Mouse (Mus musculus): ENCODE measurements around the gene Slc25a26. TPM values are rescaled to one million over a fixed set of nuclear protein-coding genes. Genes with fewer than 3 reads are reported as not detected.

The Slc25a26 gene
- polyA plus RNA-seq, 2 experiments: 1.7 to 2.6 TPM

DNA sequence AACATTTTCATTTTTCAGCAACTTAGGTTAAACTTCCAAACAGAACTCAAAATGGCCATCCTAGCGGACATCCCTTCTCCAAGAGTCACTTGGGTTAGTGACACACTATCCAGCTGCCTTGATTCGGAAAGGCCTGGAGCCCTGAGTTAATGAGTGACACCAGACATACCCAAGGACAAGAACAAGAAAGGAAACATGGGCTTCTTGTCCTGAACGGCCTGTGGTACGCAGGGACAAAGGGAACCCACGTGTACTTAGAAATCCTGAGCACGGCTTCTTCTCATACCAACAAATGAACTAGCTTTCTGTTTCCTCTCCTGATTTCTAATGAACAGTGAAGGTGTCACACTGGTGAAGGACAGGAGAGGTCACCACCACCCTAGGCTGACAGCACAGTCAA lies 114.2 kb downstream of the Slc25a26 start:
- H3K27me3 ChIP-seq (ENCODE audit: control insufficient read depth, insufficient read depth, low read length): no peaks in the 10 kb centered on the region
- H3K4me2 ChIP-seq (ENCODE audit: low read depth): no peak overlapping the region
- 70% methylated on average over 6 of the region's 6 CpGs for WGBS (ENCODE audit: insufficient replicate concordance)
- H3K27ac ChIP-seq: no peak overlapping the region
- H3K9me3 ChIP-seq (ENCODE audit: control insufficient read depth, low read length): no peaks in the 10 kb centered on the region
- H3K36me3 ChIP-seq (replicated peaks; ENCODE audit: control insufficient read depth, insufficient read depth, low read depth): no peaks in the 10 kb centered on the region
- no peaks in the 10 kb centered on the region for H3K4me1 ChIP-seq (replicated peaks; ENCODE audit: control insufficient read depth in 2 of 2, insufficient read depth in 2 of 2, low read length in 1 of 2)
- H3K9ac ChIP-seq (replicated peaks): no peak overlapping the region
- no peak for TF ChIP-seq CTCF (IDR thresholded peaks at IDR 0.05; ENCODE audit: low read depth)
- no peak for TF ChIP-seq EP300 (IDR thresholded peaks at IDR 0.05; ENCODE audit: low read depth)
- no peak overlapping the region for H3K4me3 ChIP-seq (ENCODE audit: insufficient read depth in 1 of 2, low read depth in 2 of 2, low read length in 2 of 2)
- DNase-seq (ENCODE audit: low read depth in 3 of 3, low spot score in 3 of 3): no peak
- no peak for ATAC-seq (ENCODE audit: insufficient read depth)

DNA sequence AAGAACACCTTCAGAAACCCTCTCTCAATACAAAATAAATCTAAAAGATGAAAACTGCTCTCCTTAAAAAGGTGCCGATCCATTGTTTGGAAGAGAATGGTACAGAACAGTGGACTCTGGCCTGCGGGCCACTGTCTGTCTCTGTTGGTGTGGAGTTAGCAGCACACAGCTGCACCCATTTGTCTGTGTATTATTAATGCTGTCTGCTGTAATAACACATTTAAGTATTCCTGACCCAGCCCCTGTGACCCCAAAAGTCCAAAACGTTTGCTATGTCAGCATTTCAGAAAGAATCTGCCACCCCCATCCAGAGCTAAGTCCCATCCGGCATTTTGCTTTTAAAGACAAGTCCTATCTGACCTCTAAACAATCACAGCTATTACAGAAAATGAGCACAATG lies 115.8 kb downstream of the Slc25a26 start:
- Histone ChIP-seq H3K27me3 (ENCODE audit: control insufficient read depth, insufficient read depth, low read length) (no peaks in the 10 kb centered on the region), H3K4me1 (replicated peaks; ENCODE audit: control insufficient read depth in 2 of 2, insufficient read depth in 2 of 2, low read length in 1 of 2) (no peaks in the 10 kb centered on the region), H3K27ac (no peak overlapping the region), H3K9me3 (ENCODE audit: control insufficient read depth, low read length) (no peaks in the 10 kb centered on the region), H3K4me3 (ENCODE audit: insufficient read depth in 1 of 2, low read depth in 2 of 2, low read length in 2 of 2) (no peak overlapping the region), H3K4me2 (ENCODE audit: low read depth) (no peak overlapping the region), H3K9ac (replicated peaks) (no peak overlapping the region), H3K36me3 (replicated peaks; ENCODE audit: control insufficient read depth, insufficient read depth, low read depth) (no peaks in the 10 kb centered on the region)
- TF ChIP-seq EP300 (IDR thresholded peaks at IDR 0.05; ENCODE audit: low read depth) (no peak), CTCF (IDR thresholded peaks at IDR 0.05; ENCODE audit: low read depth) (no peak)
- ATAC-seq (ENCODE audit: insufficient read depth) (no peak), DNase-seq (ENCODE audit: low read depth in 3 of 3, low spot score in 3 of 3) (no peak)
- WGBS (ENCODE audit: insufficient replicate concordance): 66% methylated on average over 4 of the region's 4 CpGs

DNA sequence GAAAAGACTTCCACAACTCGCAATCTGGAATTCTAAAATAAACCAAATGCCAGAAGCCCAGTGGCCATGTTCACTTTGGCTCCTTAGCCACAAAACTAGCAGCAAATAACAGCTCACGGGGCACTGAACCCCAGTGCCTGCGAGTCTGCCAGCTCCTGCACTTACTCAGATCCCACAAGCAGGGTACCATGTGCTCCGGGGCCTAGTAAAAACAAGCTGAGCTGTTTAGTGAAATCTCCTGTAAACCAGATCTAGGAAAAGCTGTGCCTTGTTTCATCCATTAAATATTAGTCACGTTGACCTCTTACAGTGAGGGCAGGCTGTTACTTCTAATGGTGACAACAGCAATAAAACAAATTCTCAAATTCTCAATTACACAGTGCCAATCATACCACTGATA lies 118.5 kb downstream of the Slc25a26 start:
- H3K36me3 ChIP-seq (replicated peaks; ENCODE audit: control insufficient read depth, insufficient read depth, low read depth): no peaks in the 10 kb centered on the region
- ATAC-seq (ENCODE audit: insufficient read depth) (no peak), DNase-seq (ENCODE audit: low read depth in 3 of 3, low spot score in 3 of 3) (no peak)
- no peak for TF ChIP-seq EP300 (IDR thresholded peaks at IDR 0.05; ENCODE audit: low read depth)
- no peak for TF ChIP-seq CTCF (IDR thresholded peaks at IDR 0.05; ENCODE audit: low read depth)
- no peak overlapping the region for H3K4me3 ChIP-seq (ENCODE audit: insufficient read depth in 1 of 2, low read depth in 2 of 2, low read length in 2 of 2)
- no peak overlapping the region for H3K9ac ChIP-seq (replicated peaks)
- no peaks in the 10 kb centered on the region for H3K27me3 ChIP-seq (ENCODE audit: control insufficient read depth, insufficient read depth, low read length)
- H3K4me2 ChIP-seq (ENCODE audit: low read depth): no peak overlapping the region
- H3K9me3 ChIP-seq (ENCODE audit: control insufficient read depth, low read length): no peaks in the 10 kb centered on the region
- H3K27ac ChIP-seq: no peak overlapping the region
- 62% methylated on average over 5 of the region's 5 CpGs for WGBS (ENCODE audit: insufficient replicate concordance)
- H3K4me1 ChIP-seq (replicated peaks; ENCODE audit: control insufficient read depth in 2 of 2, insufficient read depth in 2 of 2, low read length in 1 of 2): no peaks in the 10 kb centered on the region

DNA sequence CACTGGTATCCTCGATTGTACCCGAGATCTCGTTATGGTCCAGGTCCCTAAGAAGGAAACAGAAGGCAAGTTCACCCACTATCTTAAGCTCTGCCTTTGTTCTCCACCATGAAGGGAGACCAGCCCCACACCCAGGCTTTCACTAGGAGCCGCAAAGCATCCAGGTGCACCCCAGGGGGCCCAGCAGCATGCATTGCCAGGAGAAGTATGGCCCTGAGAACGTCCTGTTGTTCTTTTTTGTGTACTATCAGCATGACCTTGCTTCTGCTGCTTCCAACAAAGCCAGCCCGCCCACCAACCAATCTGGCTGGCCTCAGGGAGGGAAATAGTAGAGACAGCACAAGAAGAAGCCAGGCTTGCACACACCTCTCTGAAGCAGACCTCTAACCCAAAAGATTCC lies 120.2 kb downstream of the Slc25a26 start:
- WGBS (ENCODE audit: insufficient replicate concordance): 62% methylated on average over 6 of the region's 6 CpGs
- ATAC-seq (ENCODE audit: insufficient read depth): no peak
- Histone ChIP-seq H3K4me2 (ENCODE audit: low read depth) (no peak overlapping the region), H3K27me3 (ENCODE audit: control insufficient read depth, insufficient read depth, low read length) (no peaks in the 10 kb centered on the region), H3K9ac (replicated peaks) (no peak overlapping the region), H3K4me1 (replicated peaks; ENCODE audit: control insufficient read depth in 2 of 2, insufficient read depth in 2 of 2, low read length in 1 of 2) (no peaks in the 10 kb centered on the region), H3K9me3 (ENCODE audit: control insufficient read depth, low read length) (no peaks in the 10 kb centered on the region), H3K27ac (no peak overlapping the region), H3K36me3 (replicated peaks; ENCODE audit: control insufficient read depth, insufficient read depth, low read depth) (no peaks in the 10 kb centered on the region), H3K4me3 (ENCODE audit: insufficient read depth in 1 of 2, low read depth in 2 of 2, low read length in 2 of 2) (no peak overlapping the region)
- no peak for TF ChIP-seq EP300 (IDR thresholded peaks at IDR 0.05; ENCODE audit: low read depth)
- TF ChIP-seq CTCF (IDR thresholded peaks at IDR 0.05; ENCODE audit: low read depth): no peak
- DNase-seq (ENCODE audit: low read depth in 3 of 3, low spot score in 3 of 3): no peak

GRCm38 (mm10) chr6:94620801-94621301 lies 120.7 kb downstream of the Slc25a26 start:
- no peaks in the 10 kb centered on the region for H3K27me3 ChIP-seq (ENCODE audit: control insufficient read depth, insufficient read depth, low read length)
- no peaks in the 10 kb centered on the region for H3K9me3 ChIP-seq (ENCODE audit: control insufficient read depth, low read length)
- H3K36me3 ChIP-seq (replicated peaks; ENCODE audit: control insufficient read depth, insufficient read depth, low read depth): no peaks in the 10 kb centered on the region
- H3K4me1 ChIP-seq (replicated peaks; ENCODE audit: control insufficient read depth in 2 of 2, insufficient read depth in 2 of 2, low read length in 1 of 2): no peaks in the 10 kb centered on the region
- H3K9ac ChIP-seq (replicated peaks): no peak overlapping the region
- TF ChIP-seq CTCF (IDR thresholded peaks at IDR 0.05; ENCODE audit: low read depth) (no peak), EP300 (IDR thresholded peaks at IDR 0.05; ENCODE audit: low read depth) (no peak)
- DNase-seq (ENCODE audit: low read depth in 3 of 3, low spot score in 3 of 3): no peak
- ATAC-seq (ENCODE audit: insufficient read depth): no peak
- H3K27ac ChIP-seq: no peak overlapping the region
- no peak overlapping the region for H3K4me3 ChIP-seq (ENCODE audit: insufficient read depth in 1 of 2, low read depth in 2 of 2, low read length in 2 of 2)
- no peak overlapping the region for H3K4me2 ChIP-seq (ENCODE audit: low read depth)
- 69% methylated on average over 9 of the region's 9 CpGs for WGBS (ENCODE audit: insufficient replicate concordance)

All from liver, embryonic 14.5 days (tissue).